ENCODE assay signal across 19 mouse cellular contexts in the genomic region with DNA sequence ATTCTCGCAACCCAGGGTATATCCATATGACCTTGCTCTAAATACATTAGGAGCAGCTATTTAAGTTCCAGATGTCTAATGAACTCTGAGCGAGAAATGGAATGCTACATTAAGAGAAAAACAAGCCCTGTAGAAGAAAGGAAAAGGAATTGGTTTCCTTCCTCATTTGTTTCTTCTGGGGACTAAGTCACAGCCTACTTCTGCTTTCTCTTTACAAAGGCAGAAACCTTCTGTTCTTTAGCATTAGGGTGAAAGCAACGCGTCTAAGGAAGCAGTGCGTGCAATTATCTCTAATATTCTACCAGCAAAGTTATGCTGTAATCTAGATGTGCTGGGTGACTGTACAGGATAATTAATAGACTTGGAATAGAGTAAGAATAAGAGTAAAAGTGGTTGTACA. TPM values are rescaled to one million over a fixed set of nuclear protein-coding genes. Genes with fewer than 3 reads are reported as not detected.
"Had no signal": no experiment of that assay in that cellular context is flagged by ENCODE, and none has a peak within 500 bp of the region (broad histone marks: within the 10 kb centered on the region; RNA-seq: fewer than 3 reads in every experiment).

No protein-coding gene starts in this region.

- H3K36me3 ChIP-seq: midbrain, embryonic 13.5 days; midbrain, embryonic 15.5 days; neural tube, embryonic 12.5 days; stomach, embryonic 15.5 days had no signal

- H3K27ac ChIP-seq: midbrain, embryonic 13.5 days; midbrain, embryonic 15.5 days; neural tube, embryonic 12.5 days; stomach, embryonic 15.5 days; stomach, postnatal 0 days had no signal

- H3K4me2 ChIP-seq: lung, embryonic 14.5 days; midbrain, embryonic 11.5 days; midbrain, embryonic 13.5 days; midbrain, embryonic 15.5 days; neural tube, embryonic 12.5 days; stomach, embryonic 15.5 days had no signal

- H3K4me1 ChIP-seq: megakaryocyte, embryonic 14.5 days; midbrain, embryonic 13.5 days; midbrain, embryonic 15.5 days; neural tube, embryonic 12.5 days; stomach, embryonic 15.5 days had no signal

- ATAC-seq: midbrain, embryonic 13.5 days; midbrain, embryonic 15.5 days had no signal

- DNase-seq: lung, adult 18-20 months; lung, embryonic 14.5 days; lung, postnatal 10 days; lung, postnatal 4 days; right cerebral cortex, postnatal 14 days; thymus, adult 2 months; thymus, postnatal 25 days; thymus, postnatal 4 days had no signal

- H3K27me3 ChIP-seq: megakaryocyte, embryonic 14.5 days; midbrain, embryonic 13.5 days; midbrain, embryonic 15.5 days; neural tube, embryonic 12.5 days; stomach, embryonic 15.5 days had no signal

- H3K9ac ChIP-seq: lung, embryonic 14.5 days; midbrain, embryonic 13.5 days; midbrain, embryonic 15.5 days; neural tube, embryonic 12.5 days; stomach, embryonic 15.5 days had no signal

- H3K4me3 ChIP-seq: megakaryocyte, embryonic 14.5 days; midbrain, embryonic 13.5 days; midbrain, embryonic 15.5 days; neural tube, embryonic 12.5 days; stomach, embryonic 15.5 days had no signal

- H3K9me3 ChIP-seq: megakaryocyte, embryonic 14.5 days; midbrain, embryonic 13.5 days; midbrain, embryonic 15.5 days; neural tube, embryonic 12.5 days; stomach, embryonic 15.5 days had no signal

RNA-seq across cellular contexts. Expression of a gene that starts 14.9 kb away (rescaled TPM):
- total RNA-seq: monocyte, adult 5-6 weeks; neutrophil, adult 5-6 weeks had no signal
- polyA plus RNA-seq: spleen, adult 2 months; urinary bladder, adult 2 months had no signal
